Comparison of ENCODE assay signal across 32 mouse cellular contexts in the genomic region with DNA sequence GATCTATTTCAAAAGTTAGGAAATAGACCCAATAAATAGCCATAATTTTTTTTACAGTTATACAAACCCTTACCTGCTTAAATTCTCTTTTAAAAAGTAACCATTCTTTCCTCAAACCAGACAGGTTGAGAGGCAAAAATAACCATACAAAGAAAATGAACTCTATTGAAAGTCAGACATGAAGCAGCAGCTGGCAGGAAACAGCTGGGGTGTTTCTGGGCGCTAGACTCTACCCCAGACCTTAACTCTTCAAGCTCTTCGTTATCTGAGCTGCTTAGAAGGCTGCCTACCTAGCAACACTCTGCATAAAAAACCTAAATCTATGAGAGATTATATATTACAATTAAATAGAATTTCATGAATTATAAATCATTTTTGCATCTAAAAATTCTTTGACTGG. TPM values are rescaled to one million over a fixed set of nuclear protein-coding genes. Genes with fewer than 3 reads are reported as not detected.
DNase-seq lines count a peak whose midpoint lies in the region; ATAC-seq and TF ChIP-seq lines count a peak whose summit lies in the region.
"Had no signal": no experiment of that assay in that cellular context is flagged by ENCODE, and none has a peak within 500 bp of the region (broad histone marks: within the 10 kb centered on the region; RNA-seq: fewer than 3 reads in every experiment).

No protein-coding gene starts in this region.

- ATAC-seq in CD4-positive, CD25-positive, alpha-beta regulatory T cell, adult 4 months, result no peak
- no peak for ATAC-seq in heart, postnatal 0 days (ENCODE audit: insufficient read depth, low read depth)
- ATAC-seq: forebrain, embryonic 15.5 days; intestine, postnatal 0 days; midbrain, embryonic 16.5 days had no signal

- WGBS in heart, postnatal 0 days, result 44% methylated on average over 2 of the region's 2 CpGs

- no peak overlapping the region for H3K4me3 ChIP-seq in heart, postnatal 0 days (ENCODE audit: low read depth, low read length)
- H3K4me3 ChIP-seq in left cerebral cortex, adult 2 months, result no peak overlapping the region
- H3K4me3 ChIP-seq: forebrain, embryonic 10.5 days; forebrain, embryonic 15.5 days; heart, embryonic 15.5 days; limb, embryonic 12.5 days; lung, embryonic 15.5 days; neural tube, embryonic 12.5 days had no signal

- no peaks in the 10 kb centered on the region for H3K27me3 ChIP-seq in heart, postnatal 0 days (ENCODE audit: control insufficient read depth, insufficient read depth, low read length)
- H3K27me3 ChIP-seq: forebrain, embryonic 15.5 days; heart, embryonic 15.5 days; limb, embryonic 12.5 days; lung, embryonic 15.5 days; neural tube, embryonic 12.5 days had no signal

- no peak overlapping the region for H3K9ac ChIP-seq in heart, postnatal 0 days (replicated peaks; ENCODE audit: low read depth, low read length)
- H3K9ac ChIP-seq: forebrain, embryonic 15.5 days; heart, embryonic 15.5 days; hindbrain, embryonic 14.5 days; limb, embryonic 12.5 days; lung, embryonic 15.5 days; neural tube, embryonic 12.5 days had no signal

- peak; percentile 7 for DNase-seq in CD4-positive, CD25-positive, alpha-beta regulatory T cell, adult 2 months (ENCODE audit: low read depth, low spot score)
- no peak for DNase-seq in heart, postnatal 0 days (ENCODE audit: low spot score)
- no peak for DNase-seq in heart, postnatal 36 days
- peak; percentile 36 for DNase-seq in A20 (ENCODE audit: low read depth, low spot score)
- DNase-seq in thymus, postnatal 0 days (ENCODE audit: low spot score), result peak; percentile 75
- DNase-seq in left cerebral cortex, adult 2 months (ENCODE audit: extremely low spot score in 1 of 2, low spot score in 2 of 2), result no peak
- DNase-seq in urinary bladder, postnatal 36 days (ENCODE audit: low spot score in 2 of 2), result no peak
- DNase-seq: adrenal gland, adult 8-10 months; cerebellum, adult 8-10 months; cerebellum, postnatal 25 days; kidney, adult 9 months had no signal

- no peak for TF ChIP-seq EP300 in heart, postnatal 0 days (IDR thresholded peaks at IDR 0.05; ENCODE audit: low read depth)

- no peak overlapping the region for H3K4me2 ChIP-seq in heart, postnatal 0 days (ENCODE audit: low read depth, low read length)
- H3K4me2 ChIP-seq: forebrain, embryonic 15.5 days; hindbrain, embryonic 14.5 days; limb, embryonic 12.5 days; liver, embryonic 11.5 days; lung, embryonic 15.5 days; midbrain, embryonic 11.5 days; neural tube, embryonic 12.5 days had no signal

- no peaks in the 10 kb centered on the region for H3K9me3 ChIP-seq in heart, postnatal 0 days (replicated peaks; ENCODE audit: control insufficient read depth, low read length)
- H3K9me3 ChIP-seq: forebrain, embryonic 10.5 days; forebrain, embryonic 15.5 days; heart, embryonic 15.5 days; limb, embryonic 12.5 days; lung, embryonic 15.5 days; neural tube, embryonic 12.5 days had no signal

- TF ChIP-seq CTCF in heart, postnatal 0 days (IDR thresholded peaks at IDR 0.05; ENCODE audit: low read depth), result no peak
- TF ChIP-seq CTCF in left cerebral cortex, adult 2 months (IDR thresholded peaks at IDR 0.05), result no peak

- H3K36me3 ChIP-seq in heart, postnatal 0 days (replicated peaks; ENCODE audit: control insufficient read depth, insufficient read depth, low read length), result 0 out of 2 replicates have a peak, but pooled peaks cover 6% of the 10 kb centered on the region
- H3K36me3 ChIP-seq: forebrain, embryonic 15.5 days; heart, embryonic 15.5 days had no signal

- intact Hi-C loops in heart, postnatal 36 days (cut with DNase I), result no loop called here
- intact Hi-C loops in left cerebral cortex, adult 2 months (cut with DNase I), result loop anchor here (2.0 kb wide), 1 partner anchor 36 kb away; no protein-coding TSS in a partner anchor

- peaks cover 13% of the 10 kb centered on the region; the same call in 1 of the 2 replicates for H3K4me1 ChIP-seq in heart, postnatal 0 days (ENCODE audit: control insufficient read depth, insufficient read depth)
- H3K4me1 ChIP-seq: forebrain, embryonic 10.5 days; forebrain, embryonic 15.5 days; lung, embryonic 15.5 days; neural tube, embryonic 12.5 days had no signal

- peak overlapping the region; percentile 15; the same call in 1 of the 2 replicates for H3K27ac ChIP-seq in heart, postnatal 0 days (ENCODE audit: low read depth)
- H3K27ac ChIP-seq in left cerebral cortex, adult 2 months, result no peak overlapping the region
- H3K27ac ChIP-seq: forebrain, embryonic 10.5 days; forebrain, embryonic 15.5 days; hindbrain, embryonic 14.5 days; limb, embryonic 12.5 days; neural tube, embryonic 12.5 days had no signal

RNA-seq across cellular contexts. Expression of gene Gbf1, which starts 34.9 kb away (rescaled TPM):
- 10 to 100 TPM; 23.8 to 33.5 TPM for polyA plus RNA-seq in CD4-positive, CD25-positive, alpha-beta regulatory T cell, adult 4 months (2017; shearing (Covaris generic))
- 39.7 and 46.8 TPM in 2 replicates for total RNA-seq in heart, postnatal 0 days (2014; rRNA removed; ENCODE audit: low replicate concordance)
- 27.5 and 29.0 TPM in 2 replicates for polyA plus RNA-seq in heart, postnatal 0 days (2015; fragmentation: Nextera tagmentation; extraction: Ambion mirVana)
- total RNA-seq in heart, postnatal 36 days (2021), result 10 to 100 TPM; 43.2 to 50.4 TPM
- polyA plus RNA-seq in thymus, postnatal 0 days (2015; fragmentation: Nextera tagmentation; extraction: Ambion mirVana), result 28.6 and 28.7 TPM in 2 replicates
- total RNA-seq in left cerebral cortex, adult 2 months (2021), result 10 to 100 TPM; 90.1 to 95.4 TPM

RNA-seq across cellular contexts. Expression of gene Pitx3, which starts 39.1 kb away (rescaled TPM):
- not detected for polyA plus RNA-seq in CD4-positive, CD25-positive, alpha-beta regulatory T cell, adult 4 months (2017; shearing (Covaris generic))
- not detected in 2 replicates for total RNA-seq in heart, postnatal 0 days (2014; rRNA removed; ENCODE audit: low replicate concordance)
- not detected in 2 replicates for polyA plus RNA-seq in heart, postnatal 0 days (2015; fragmentation: Nextera tagmentation; extraction: Ambion mirVana)
- under 1 TPM; 0.58 to 0.62 TPM for total RNA-seq in heart, postnatal 36 days (2021)
- not detected in 2 replicates for polyA plus RNA-seq in thymus, postnatal 0 days (2015; fragmentation: Nextera tagmentation; extraction: Ambion mirVana)
- not detected for total RNA-seq in left cerebral cortex, adult 2 months (2021)
- total RNA-seq: hematopoietic stem cell, adult 5-6 weeks; layer of hippocampus, adult 8-10 months; layer of hippocampus, postnatal 36 days; left cerebral cortex, postnatal 10 days; megakaryocyte progenitor cell, adult 5-6 weeks had no signal
- polyA plus RNA-seq: forebrain, embryonic 15.5 days; hindbrain, embryonic 14.5 days; intestine, postnatal 0 days; stomach, embryonic 14.5 days had no signal

RNA-seq across cellular contexts. Expression of gene Elovl3, which starts 55.5 kb away (rescaled TPM):
- polyA plus RNA-seq in CD4-positive, CD25-positive, alpha-beta regulatory T cell, adult 4 months (2017; shearing (Covaris generic)), result not detected
- not detected in 2 replicates for total RNA-seq in heart, postnatal 0 days (2014; rRNA removed; ENCODE audit: low replicate concordance)
- not detected in 2 replicates for polyA plus RNA-seq in heart, postnatal 0 days (2015; fragmentation: Nextera tagmentation; extraction: Ambion mirVana)
- under 1 TPM in 1 of 2 experiments, not detected in 1; 0.69 TPM for total RNA-seq in heart, postnatal 36 days (2021)
- 0.08 and 0.26 TPM in 2 replicates for polyA plus RNA-seq in thymus, postnatal 0 days (2015; fragmentation: Nextera tagmentation; extraction: Ambion mirVana)
- total RNA-seq in left cerebral cortex, adult 2 months (2021), result not detected
- total RNA-seq: gastrocnemius, postnatal 4 days; layer of hippocampus, adult 8-10 months; layer of hippocampus, postnatal 36 days; left cerebral cortex, postnatal 10 days; megakaryocyte progenitor cell, adult 5-6 weeks had no signal
- polyA plus RNA-seq: forebrain, embryonic 15.5 days; frontal cortex, adult 2 months; heart, embryonic 15.5 days; hindbrain, embryonic 14.5 days; intestine, postnatal 0 days; liver, embryonic 11.5 days; lung, embryonic 15.5 days; midbrain, embryonic 11.5 days; neural tube, embryonic 12.5 days; stomach, embryonic 14.5 days; urinary bladder, adult 2 months had no signal

Comparison
In these comparisons a context has a peak if more than half of its experiments do, and no peak if none do; other contexts are left out.
1. DNase-seq: peak in CD4-positive, CD25-positive, alpha-beta regulatory T cell, adult 2 months (single experiment), A20 (single experiment) and thymus, postnatal 0 days (single experiment); none in heart, postnatal 0 days (single experiment), heart, postnatal 36 days (0 of 2), left cerebral cortex, adult 2 months (0 of 2) and urinary bladder, postnatal 36 days (0 of 2).